Mouse (Mus musculus) brain, embryonic 14.5 days (tissue): ENCODE measurements at regions not wholly inside any gene's neighbourhood (a gene's known extent, or its start where the extent isn't known, plus 50 kb on each side); places are given as distances from the start of the nearest gene placed in this dataset.

Experiments used
- DNase-seq: peaks from one replicate; pipeline ENCODE4 v3.0.0-alpha.2; 2011; ENCODE audit warnings: low read depth
- CTCF ChIP-seq: fragments of 200-500 bp; IDR thresholded peaks from 2 replicates; pipeline ENCODE4 v1.5.1; 2012; ENCODE audit warnings: inconsistent platforms, mild to moderate bottlenecking, moderate library complexity, borderline replicate concordance; ENCODE audit not compliant: insufficient read depth, insufficient read length; ENCODE audit errors: extremely low read depth
- POLR2A ChIP-seq: fragments of 200-500 bp; IDR thresholded peaks from 2 replicates; pipeline ENCODE4 v1.6.1; 2012; ENCODE audit warnings: mild to moderate bottlenecking, inconsistent platforms, borderline replicate concordance; ENCODE audit not compliant: poor library complexity, insufficient read depth, insufficient read length, severe bottlenecking; ENCODE audit errors: extremely low read depth

DNA sequence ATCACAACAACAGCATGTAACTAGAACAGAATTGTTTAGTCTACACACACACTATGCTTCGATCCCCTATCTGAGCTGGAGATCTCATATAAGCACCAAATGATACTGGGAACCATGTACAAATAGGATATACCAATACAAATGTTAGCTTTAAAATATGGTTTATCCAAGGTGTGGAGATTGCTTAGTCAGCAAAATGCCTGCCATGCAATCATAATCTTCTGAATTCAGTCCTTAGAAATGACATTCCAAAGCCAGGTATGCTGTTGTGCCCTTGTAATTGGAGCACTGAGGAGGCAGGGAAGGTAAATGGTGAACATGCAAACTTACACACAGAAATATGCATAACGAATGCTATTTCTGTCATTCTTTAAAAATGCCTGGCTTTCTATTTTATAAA, 54.0 kb upstream of the Thsd7b start:
- no peak for TF ChIP-seq CTCF
- no peak for TF ChIP-seq POLR2A
- DNase-seq, result no peak

DNA sequence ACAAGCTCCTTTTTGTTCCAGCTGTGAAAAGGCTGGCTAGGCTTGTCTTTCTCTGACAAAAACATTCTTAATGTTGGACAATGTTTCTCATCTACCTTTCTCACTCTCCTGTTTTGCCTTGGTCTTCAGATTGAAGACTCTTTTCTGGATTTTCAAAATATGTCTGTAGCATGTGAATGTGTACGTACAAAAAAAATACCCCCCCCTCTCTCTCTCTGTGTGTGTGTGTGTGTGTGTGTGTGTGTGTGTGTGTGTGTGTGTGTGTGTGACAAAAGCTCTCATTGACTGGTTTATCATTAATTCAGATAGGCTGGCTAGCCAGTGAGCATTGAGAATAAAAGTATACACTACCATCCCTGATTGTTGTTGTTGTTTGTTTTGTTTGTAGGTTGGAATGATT, 64.3 kb upstream of the Thsd7b start:
- no peak for TF ChIP-seq CTCF
- TF ChIP-seq POLR2A, result no peak
- DNase-seq, result no peak

DNA sequence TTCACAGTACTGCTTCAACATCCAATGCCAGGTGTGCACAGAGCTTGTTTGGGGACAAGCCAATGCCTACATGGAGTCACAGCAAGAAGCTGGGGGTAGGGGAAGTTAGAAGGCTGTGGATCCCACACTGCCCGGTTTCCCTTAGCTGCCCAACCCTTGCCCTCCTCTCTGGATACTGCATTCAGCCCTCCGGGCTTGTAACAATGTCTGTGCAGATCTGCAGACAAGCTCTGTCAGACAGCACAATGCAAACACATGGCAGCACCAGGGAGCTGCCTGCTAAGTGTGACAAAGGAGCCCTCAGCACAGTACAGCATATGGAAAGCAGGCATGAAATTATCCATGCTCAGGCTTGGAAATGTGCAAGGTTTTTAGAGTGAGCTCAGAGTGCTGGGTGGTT, 64.7 kb upstream of the Thsd7b start:
- DNase-seq, result peak; percentile 95
- no peak for TF ChIP-seq CTCF
- TF ChIP-seq POLR2A, result no peak

DNA sequence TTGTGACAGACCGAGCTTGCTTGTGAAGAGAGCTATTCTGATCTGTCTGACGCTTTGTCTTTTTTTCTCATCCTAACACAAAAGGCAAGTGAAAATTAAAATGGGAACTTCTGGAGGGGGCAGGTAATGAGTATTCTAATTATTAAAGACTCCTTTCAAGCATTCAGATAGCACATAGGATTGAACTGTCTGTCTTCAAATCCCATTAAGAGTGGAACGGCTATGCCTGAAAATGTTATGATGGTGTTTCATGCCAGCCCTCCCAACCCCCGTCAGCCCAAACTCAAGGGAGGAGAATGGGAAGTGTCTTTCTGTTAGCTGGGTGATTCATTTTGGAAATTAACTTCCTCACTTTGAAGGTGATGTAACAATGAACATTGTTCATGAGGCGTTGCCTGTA, 65.4 kb upstream of the Thsd7b start:
- peak; percentile 45 for DNase-seq
- TF ChIP-seq POLR2A (no peak), CTCF (no peak)

DNA sequence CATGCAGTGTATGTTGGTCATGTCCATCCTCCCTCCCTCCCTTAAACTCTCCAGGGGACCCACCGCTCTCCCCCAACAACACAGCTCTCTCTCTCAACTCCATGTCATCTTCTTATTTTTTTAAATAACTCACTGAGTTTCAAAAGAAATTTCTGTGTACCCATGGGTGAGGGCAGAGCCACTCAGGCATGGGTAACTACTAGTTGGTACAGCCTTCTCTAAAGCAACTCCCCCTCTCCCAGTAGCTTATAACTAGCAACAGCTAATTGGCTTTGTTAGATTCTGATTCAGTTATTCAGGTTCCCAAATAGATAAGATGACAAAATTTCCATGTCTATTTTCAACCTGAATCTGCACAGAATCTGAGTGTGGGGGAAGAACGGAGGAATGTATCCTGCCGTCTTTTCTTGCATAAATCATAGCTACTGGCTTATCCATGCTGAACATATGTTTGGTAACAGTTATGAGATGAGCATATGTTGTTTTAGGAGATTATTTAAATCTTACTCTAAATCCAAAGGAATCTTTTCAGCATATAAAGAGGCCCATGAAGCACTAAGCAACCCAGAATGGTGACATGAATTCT, 92.8 kb upstream of the Thsd7b start:
- no peak for TF ChIP-seq POLR2A
- no peak for TF ChIP-seq CTCF
- peak; percentile 46 for DNase-seq

DNA sequence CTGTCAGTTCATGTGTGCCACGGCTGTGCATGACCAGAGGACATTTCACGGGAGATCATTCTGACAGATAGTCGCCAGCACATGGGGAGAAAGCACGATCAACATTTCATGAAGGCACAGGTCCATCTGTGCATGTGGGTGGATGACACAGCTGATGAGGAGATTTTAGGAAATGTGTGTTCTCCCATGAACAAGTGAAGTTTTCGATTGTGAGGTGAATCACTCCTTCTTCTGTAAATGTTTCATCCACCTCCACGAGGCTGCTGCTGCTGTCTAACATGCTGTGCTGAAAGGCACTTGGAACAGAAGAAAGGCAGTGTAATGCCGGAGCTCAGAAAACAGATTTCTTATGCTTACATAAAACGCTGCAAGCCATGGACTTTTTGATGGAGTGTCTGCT, 103.2 kb upstream of the Thsd7b start:
- no peak for TF ChIP-seq POLR2A
- TF ChIP-seq CTCF, result no peak
- DNase-seq, result no peak

DNA sequence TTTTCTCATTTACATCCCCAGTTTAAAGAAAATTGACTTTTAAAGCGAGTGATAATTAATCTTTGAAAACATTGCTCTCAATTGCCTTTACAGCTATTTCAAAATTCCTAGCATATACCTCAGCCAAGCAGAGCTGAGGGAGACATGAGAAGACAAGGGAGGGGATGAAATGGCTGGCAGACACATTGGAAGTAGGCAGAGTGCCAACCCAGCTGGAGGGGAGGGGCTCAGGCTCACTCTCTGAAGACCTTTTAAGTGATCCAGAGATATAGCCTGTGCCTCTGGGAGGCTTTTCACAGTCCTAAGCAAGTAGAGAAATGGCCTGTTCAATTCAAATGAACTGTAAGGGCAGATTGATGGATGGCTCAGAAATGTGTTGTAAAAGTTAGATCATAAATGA, 122.5 kb upstream of the Thsd7b start:
- DNase-seq, result peak; percentile 82
- no peak for TF ChIP-seq CTCF
- TF ChIP-seq POLR2A, result no peak

DNA sequence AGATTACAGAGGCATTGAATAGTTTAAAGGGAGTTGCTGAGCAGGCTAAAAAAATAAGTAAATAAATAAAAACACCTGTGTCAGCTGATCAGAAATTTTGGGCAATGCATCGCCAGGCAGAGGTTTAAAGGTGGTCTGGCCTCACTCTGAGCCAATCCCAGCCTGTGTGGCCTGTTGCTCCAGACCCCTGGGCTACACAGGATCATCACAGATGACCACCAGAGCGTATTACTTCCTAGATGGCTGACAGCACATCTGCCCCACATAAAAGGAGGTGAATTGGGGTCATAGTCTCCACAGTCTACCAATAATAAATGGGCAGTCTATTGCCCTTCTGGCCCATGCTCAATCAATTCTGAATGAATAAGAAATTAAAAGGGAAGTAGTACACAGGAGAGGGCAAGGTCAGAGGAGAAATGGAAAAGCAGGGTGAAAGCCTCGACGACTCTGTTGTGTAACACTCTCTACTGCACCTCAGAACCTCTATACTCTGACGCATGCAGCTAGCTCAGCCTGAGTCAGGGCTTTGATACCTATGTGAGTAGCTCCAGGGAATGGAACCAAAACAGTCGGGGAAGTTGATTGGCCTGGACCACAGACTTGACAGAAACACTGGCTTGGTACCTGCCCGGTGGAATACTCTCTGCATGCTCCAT, 124.2 kb upstream of the Thsd7b start:
- DNase-seq, result no peak

DNA sequence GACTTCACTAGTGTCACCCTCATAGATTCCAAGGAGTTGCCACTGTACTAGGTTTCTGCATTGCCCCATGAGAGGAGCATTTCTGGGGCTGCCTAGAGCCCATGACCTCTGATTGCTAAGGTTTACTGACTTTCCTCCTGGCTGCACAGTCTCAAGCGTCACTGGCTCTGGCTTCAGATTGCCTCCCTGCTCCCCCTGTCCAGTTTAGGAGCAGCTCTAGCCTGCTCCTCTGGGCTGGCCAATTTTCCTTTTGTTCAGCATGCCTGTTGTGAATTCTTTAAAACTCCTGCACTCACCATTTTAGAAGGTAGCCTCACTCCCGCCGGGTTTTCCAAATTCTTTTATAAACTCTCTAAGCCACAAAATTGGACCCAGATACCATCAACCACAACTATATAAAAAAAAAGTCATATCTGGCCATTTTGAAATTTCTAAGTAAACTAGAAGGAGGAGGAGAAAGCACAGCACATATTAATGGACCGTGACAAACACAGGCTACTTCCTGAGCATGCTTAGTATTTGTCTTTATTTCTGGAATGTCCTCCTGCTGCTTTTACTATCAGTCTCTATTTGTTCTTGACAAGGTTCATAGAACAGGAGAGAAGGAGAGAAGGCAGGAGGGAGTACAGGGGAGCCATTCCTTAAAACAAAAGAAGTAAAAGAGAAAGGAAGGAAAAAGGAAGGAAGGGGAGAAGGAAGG, 126.6 kb upstream of the Thsd7b start:
- DNase-seq, result no peak
- TF ChIP-seq POLR2A, result no peak

More for the DNA sequence above, 124.2 kb upstream of the Thsd7b start:
- TF ChIP-seq POLR2A, result no peak
- no peak for TF ChIP-seq CTCF

DNA sequence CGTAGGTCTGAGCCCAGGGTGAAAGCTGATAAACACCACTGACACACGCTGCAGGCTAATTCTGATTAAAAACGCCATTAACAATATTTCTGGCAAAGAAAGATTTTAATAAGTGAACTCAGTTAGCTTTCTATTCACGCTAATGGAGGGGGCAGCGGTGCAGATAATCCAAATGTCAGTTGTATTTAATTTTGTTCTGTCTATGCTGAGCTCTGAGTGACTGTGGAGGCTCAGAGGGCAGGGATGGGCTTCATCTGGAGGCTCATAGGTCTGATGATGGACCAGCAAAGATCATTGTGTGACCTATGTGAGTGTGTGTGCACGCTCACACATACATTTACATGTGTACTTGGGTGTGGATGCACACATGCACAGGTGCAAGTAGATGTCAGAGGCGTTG, 134.3 kb upstream of the Thsd7b start:
- DNase-seq, result peak; percentile 32

DNA sequence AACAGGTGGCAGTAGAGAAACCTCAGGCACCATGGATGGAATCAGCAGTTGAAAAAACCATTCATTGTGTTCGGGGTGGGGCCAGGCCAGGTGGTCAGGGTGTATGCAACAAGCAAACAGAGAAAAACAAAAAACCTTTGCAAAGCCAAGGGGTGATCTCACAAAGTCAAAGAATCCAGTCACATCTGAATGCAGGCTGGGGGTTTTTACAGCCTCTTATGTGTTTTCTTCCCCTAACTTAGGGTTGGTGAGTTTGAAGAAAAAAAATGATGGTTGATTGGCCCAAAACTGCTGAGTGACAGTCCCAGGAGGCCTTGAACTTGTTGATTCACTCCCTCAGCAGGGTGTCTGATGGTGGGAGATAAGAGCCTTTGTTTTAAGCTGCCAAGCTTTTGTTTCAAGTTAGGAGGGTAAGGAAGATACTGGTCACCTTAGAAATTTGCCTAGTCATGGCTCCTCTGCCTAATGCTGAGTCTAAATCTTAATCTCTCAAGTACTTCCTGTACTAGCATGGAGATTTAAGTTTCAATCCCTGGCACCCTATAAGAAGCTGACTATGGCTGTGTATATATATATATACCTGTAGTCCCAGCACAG, 166.0 kb upstream of the Thsd7b start:
- no peak for DNase-seq
- TF ChIP-seq POLR2A (no peak), CTCF (no peak)

More for the DNA sequence above, 134.3 kb upstream of the Thsd7b start:
- TF ChIP-seq CTCF (no peak), POLR2A (no peak)

DNA sequence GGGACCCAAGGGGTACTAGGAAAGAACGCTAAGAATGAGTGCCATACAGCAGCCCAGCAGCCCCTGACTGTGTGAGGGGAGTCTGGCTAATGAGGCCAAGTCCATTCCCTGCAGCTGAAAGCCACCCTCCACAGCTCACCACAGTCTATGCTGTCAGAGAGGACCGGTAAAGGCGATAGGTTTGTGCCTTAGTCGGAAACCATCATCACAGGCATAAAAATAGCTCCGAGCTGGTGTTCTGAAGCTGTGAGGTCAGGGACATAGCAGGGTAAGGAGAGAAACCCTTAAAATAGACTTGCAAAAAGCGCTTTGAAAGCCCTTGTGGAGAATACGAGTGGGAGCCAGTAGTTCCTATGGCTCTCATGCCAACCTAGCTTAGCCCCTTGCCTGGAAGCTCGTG, 172.1 kb upstream of the Thsd7b start:
- DNase-seq, result no peak
- TF ChIP-seq POLR2A (no peak), CTCF (no peak)

DNA sequence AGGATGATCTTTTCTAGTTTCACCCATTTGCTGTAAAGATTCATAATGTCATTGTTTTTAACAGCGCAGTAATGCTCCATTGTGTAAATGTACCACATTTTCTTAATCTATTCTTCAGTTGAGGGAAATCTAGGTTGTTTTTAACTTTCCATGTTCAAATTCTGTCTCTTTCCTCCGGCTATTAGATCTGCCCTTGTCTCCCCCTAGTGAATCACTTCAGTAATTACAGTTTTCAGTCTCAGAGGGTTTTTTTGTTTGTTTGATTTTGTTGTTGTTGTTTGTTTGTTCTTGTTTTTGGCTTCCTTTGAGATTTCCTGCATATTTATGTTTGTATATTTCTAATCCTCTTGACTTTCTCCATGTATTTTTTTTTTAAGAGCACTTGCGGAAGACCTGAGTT, 194.8 kb upstream of the Thsd7b start:
- DNase-seq, result no peak
- TF ChIP-seq CTCF, result no peak
- no peak for TF ChIP-seq POLR2A
